Mouse (Mus musculus) ES-E14 (cell line): ENCODE results near the gene Atl3. TPM values are rescaled to one million over a fixed set of nuclear protein-coding genes. Genes with fewer than 3 reads are reported as not detected.

Experiments used
- DNase-seq: peaks from one replicate; pipeline ENCODE4 v3.0.0-alpha.2; 2013; ENCODE audit warnings: low read depth, low spot score
- H3K27ac ChIP-seq: 2 replicates; pipeline ENCODE4 v1.5.1; 2012; ENCODE audit warnings: low read depth, mild to moderate bottlenecking, low read length, moderate library complexity, mixed read lengths; ENCODE audit not compliant: poor library complexity, insufficient read depth, severe bottlenecking
- H3K36me3 ChIP-seq: 2 replicates; pipeline ENCODE4 v1.6.1; 2012; ENCODE audit warnings: mild to moderate bottlenecking, low read length, moderate library complexity, mixed read lengths; ENCODE audit not compliant: control insufficient read depth, poor library complexity, insufficient read depth, severe bottlenecking
- H3K4me1 ChIP-seq, 2 experiments: fragments of 150-350 bp in 1 of 2; sonication (generic) in 1 of 2; 2 replicates each; pipeline ENCODE4 v1.6.1; 2012; ENCODE audit warnings: low read length in 2 of 2, mild to moderate bottlenecking in 1 of 2, mixed read lengths in 1 of 2; ENCODE audit not compliant: control insufficient read depth in 2 of 2, insufficient read depth in 2 of 2, poor library complexity in 1 of 2
- H3K4me3 ChIP-seq, 2 experiments: fragments of 150-350 bp in 1 of 2; sonication (generic) in 1 of 2; 2 replicates each; pipeline ENCODE4 v1.5.1; 2012; ENCODE audit warnings: low read length in 2 of 2, low read depth in 1 of 2, mild to moderate bottlenecking in 1 of 2, mixed read lengths in 1 of 2; ENCODE audit not compliant: insufficient read depth in 1 of 2, poor library complexity in 1 of 2, severe bottlenecking in 1 of 2
- H3K9ac ChIP-seq: 2 replicates; pipeline ENCODE4 v1.6.1; 2012; ENCODE audit warnings: low read depth, mild to moderate bottlenecking, low read length, mixed read lengths; ENCODE audit not compliant: poor library complexity, insufficient read depth, severe bottlenecking
- H3K9me3 ChIP-seq: fragments of 150-350 bp; sonication (generic); 2 replicates; pipeline ENCODE4 v1.6.1; 2012; ENCODE audit warnings: low read depth, mild to moderate bottlenecking, low read length; ENCODE audit not compliant: control insufficient read depth, insufficient read depth
- CHD2 ChIP-seq: IDR thresholded peaks from 2 replicates; pipeline ENCODE4 v1.6.1; 2014; ENCODE audit warnings: mild to moderate bottlenecking, low read depth, low read length, inconsistent platforms
- HCFC1 ChIP-seq: IDR thresholded peaks from 2 replicates; pipeline ENCODE4 v1.6.1; 2012; ENCODE audit warnings: low read length, inconsistent platforms, borderline replicate concordance; ENCODE audit not compliant: insufficient read depth
- MAFK ChIP-seq: IDR thresholded peaks from 2 replicates; pipeline ENCODE4 v1.6.1; 2014; ENCODE audit warnings: mild to moderate bottlenecking, low read depth, low read length, inconsistent platforms; ENCODE audit not compliant: insufficient read depth
- ZC3H11A ChIP-seq: IDR thresholded peaks from 2 replicates; pipeline ENCODE4 v1.6.1; 2012; ENCODE audit warnings: low read depth, mild to moderate bottlenecking, inconsistent platforms, low read length, borderline replicate concordance
- ZNF384 ChIP-seq: IDR thresholded peaks from 2 replicates; pipeline ENCODE4 v1.6.1; 2012; ENCODE audit warnings: low read depth, low read length, inconsistent platforms
- in situ Hi-C, 2 experiments: fragments of 600-800 bp; cut with MboI; formaldehyde crosslinking; loops; one replicate each; pipeline ENCODE4 v1.15.1; 2025; ENCODE audit warnings: low sequenced_read_pairs in 2 of 2, inconsistent platforms in 1 of 2; ENCODE audit not compliant: unreplicated experiment in 2 of 2
- total RNA-seq: library from RNA; depleted of rRNA; stranded (reverse); fragments of 300-350 nt; gene quantifications from 2 replicates; pipeline ENCODE4 v1.2.3, GENCODE M21; 2012

The Atl3 gene
- total RNA-seq, 1 experiment = 26.6 TPM

DNA sequence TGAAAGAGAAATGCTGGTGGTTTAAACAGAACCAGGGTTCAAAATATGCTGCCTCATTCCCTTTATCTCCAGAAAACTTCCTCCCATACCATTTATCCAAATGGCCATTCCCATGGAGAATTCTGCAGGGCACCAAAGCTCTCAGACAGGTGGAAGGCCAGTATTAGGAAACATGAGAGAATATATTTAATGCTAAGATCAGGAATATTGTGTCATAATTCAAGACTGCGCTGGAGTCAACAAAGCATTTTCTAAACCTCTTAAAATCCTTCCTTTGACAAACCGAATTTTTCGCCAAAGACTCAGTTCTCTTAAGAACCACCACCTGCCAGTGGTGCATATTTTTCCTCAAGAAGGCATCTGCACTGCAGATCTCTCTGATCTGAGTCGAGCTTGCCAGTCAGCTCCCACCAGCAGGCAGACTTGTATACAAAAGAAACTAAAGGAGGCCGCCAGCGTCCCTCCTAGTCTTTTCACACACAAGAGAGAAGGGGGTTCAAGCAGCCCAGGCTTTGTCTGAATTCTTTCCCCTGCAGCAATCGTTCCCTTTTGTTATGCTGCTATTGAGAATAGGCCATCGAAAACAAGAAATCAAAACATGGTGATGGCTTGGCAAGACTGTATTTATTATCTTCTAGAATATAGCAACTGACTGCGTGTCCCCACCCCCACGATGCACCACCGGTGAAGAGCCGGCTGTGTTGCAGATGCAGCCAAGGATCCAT is 12.1 kb upstream of the Atl3 start:
- Histone ChIP-seq H3K4me1 (peaks cover 0 to 4% of the 10 kb centered on the region in 2 experiments; a peak in 1 of 4 replicates), H3K36me3 (no peaks in the 10 kb centered on the region), H3K4me3 (peak overlapping the region; percentile 89 to 98), H3K27ac (peak overlapping the region; percentile 94; the same call in 1 of the 2 replicates), H3K9ac (0 out of 2 replicates have a peak overlapping the region, but pooled peaks have one; percentile 34), H3K9me3 (no peaks in the 10 kb centered on the region)
- no peak for DNase-seq
- in situ Hi-C loops = no loop called here
- TF ChIP-seq MAFK (no peak), CHD2 (no peak), ZNF384 (no peak), HCFC1 (no peak)

DNA sequence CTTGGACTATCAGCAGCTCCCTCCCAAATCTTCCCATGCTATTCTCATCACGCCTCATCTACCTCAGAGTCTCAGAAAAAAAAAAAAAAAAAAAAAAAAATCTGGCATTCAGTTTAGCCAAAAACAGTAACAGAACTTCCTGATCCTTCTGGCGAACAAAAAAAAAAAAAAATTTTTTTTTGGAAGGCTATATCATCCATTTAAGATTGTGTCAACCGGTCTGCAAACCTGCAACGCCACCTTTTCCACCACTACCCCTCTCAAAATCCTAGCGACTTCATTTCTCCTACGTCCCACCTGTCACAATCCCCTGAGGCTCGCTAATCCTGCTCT is 11.6 kb upstream of the Atl3 start:
- Histone ChIP-seq H3K36me3 (no peaks in the 10 kb centered on the region), H3K9ac (peak overlapping the region; percentile 94), H3K27ac (peak overlapping the region; percentile 94; the same call in 1 of the 2 replicates), H3K9me3 (no peaks in the 10 kb centered on the region), H3K4me3 (peak overlapping the region; percentile 89 to 98), H3K4me1 (peaks cover 0 to 4% of the 10 kb centered on the region in 2 experiments; a peak in 1 of 4 replicates)
- no peak for DNase-seq
- TF ChIP-seq ZNF384 (peak; percentile 91), CHD2 (no peak)
- in situ Hi-C loops = no loop called here

GRCm38 (mm10) chr19:7482599-7483511 is 11.0 kb upstream of the Atl3 start, which contains the start of gene Rtn3:
Gene Rtn3 (minus strand): TSS chr19:7483281.
- H3K4me1 ChIP-seq = peaks cover 0 to 4% of the 10 kb centered on the region in 2 experiments; a peak in 1 of 4 replicates
- peak within 1 kb of the TSS; percentile 94 for H3K9ac ChIP-seq
- H3K4me3 ChIP-seq = peak within 1 kb of the TSS; percentile 89 to 98
- in situ Hi-C loops = no loop called here
- H3K27ac ChIP-seq = peak within 1 kb of the TSS; percentile 94
- peak; percentile 94 for DNase-seq
- TF ChIP-seq ZC3H11A = no peak
- TF ChIP-seq MAFK = no peak
- no peak for TF ChIP-seq ZNF384
- peak; percentile 58 for TF ChIP-seq HCFC1
- TF ChIP-seq CHD2 = no peak
- H3K9me3 ChIP-seq = no peaks in the 10 kb centered on the region
- H3K36me3 ChIP-seq = no peaks in the 10 kb centered on the region

DNA sequence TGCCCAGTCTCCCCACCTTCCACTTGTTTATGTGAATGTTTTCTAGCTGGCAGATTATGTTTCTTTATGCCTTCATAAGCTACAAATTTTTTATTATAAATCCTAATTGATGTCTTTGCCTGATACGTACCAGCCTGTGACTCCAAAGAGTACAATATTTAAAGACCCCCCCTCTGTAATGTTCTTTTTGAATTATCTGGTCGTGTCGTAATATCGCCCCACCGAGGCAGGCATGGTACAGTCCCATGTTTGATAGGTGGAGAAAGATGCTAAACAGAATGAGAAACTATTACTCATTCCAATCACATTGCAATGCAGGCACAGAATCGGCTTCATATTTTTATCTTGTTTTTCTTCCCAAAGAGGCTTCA is 10.3 kb upstream of the Atl3 start:
- TF ChIP-seq MAFK (no peak), ZC3H11A (no peak), CHD2 (no peak), ZNF384 (no peak), HCFC1 (no peak)
- no peaks in the 10 kb centered on the region for H3K9me3 ChIP-seq

More for the DNA sequence above, 10.3 kb upstream of the Atl3 start:
- Histone ChIP-seq H3K36me3 (no peaks in the 10 kb centered on the region), H3K4me3 (peak overlapping the region; percentile 18 to 43), H3K9ac (no peak overlapping the region), H3K4me1 (peaks cover 0 to 4% of the 10 kb centered on the region in 2 experiments; a peak in 1 of 4 replicates), H3K27ac (no peak overlapping the region)
- DNase-seq = no peak
- in situ Hi-C loops = no loop called here
